Mouse (Mus musculus): ENCODE results near the gene Rnf31. TPM values are rescaled to one million over a fixed set of nuclear protein-coding genes. Genes with fewer than 3 reads are reported as not detected.

Rnf31 gene
- polyA plus RNA-seq, 1 experiment from 2014 or later = 9.5 TPM

DNA sequence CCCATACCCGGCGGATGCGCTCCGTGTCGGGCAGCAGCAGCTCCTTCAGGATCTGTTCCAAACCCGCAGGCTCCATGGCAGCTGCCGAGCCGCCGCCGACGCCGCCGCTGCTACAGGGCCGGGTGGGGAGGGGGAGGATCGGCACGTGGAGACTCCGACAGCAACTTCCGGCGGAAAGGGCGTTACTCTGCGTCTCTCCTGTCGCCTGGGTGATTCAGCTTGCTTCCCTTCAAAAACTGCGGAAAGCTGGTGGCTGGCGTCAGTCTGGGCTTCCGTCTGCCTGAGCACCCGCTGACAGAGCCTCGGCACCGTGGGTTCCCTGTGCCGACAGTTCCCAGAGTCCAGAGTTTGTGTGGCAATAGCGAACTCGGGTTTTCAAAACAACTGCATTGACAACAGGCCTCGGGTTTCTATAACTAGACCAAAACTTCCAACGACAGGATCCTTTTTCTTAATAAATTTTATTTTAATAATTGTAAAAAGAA is 44.1 kb downstream of the Rnf31 start, which contains the start of gene Ipo4:
Ipo4 (minus strand) TSS at position 435 of the 485 bp plus-strand sequence.
- WGBS = 2% methylated on average over 33 of the region's 33 CpGs
- H3K9ac ChIP-seq (ENCODE audit: low read length) = peak within 1 kb of the TSS; percentile 74
- ATAC-seq (ENCODE audit: low FRiP score, low TSS enrichment) = peak; percentile 88
- DNase-seq (ENCODE audit: low spot score) = peak; percentile 92
- peak within 1 kb of the TSS; percentile 71 for H3K27ac ChIP-seq (replicated peaks)
- H3K9me3 ChIP-seq (ENCODE audit: control insufficient read depth, low read length) = no peaks in the 10 kb centered on the region
- no peaks in the 10 kb centered on the region for H3K27me3 ChIP-seq (ENCODE audit: control insufficient read depth, insufficient read depth, low read length)
- H3K4me2 ChIP-seq (replicated peaks; ENCODE audit: low read depth) = peak within 1 kb of the TSS; percentile 97
- H3K4me1 ChIP-seq (replicated peaks; ENCODE audit: control insufficient read depth, insufficient read depth) = no peaks in the 10 kb centered on the region
- TF ChIP-seq EP300 (optimal IDR thresholded peaks at IDR 0.05) (no peak), CTCF (IDR thresholded peaks at IDR 0.05; ENCODE audit: low read depth) (no peak)
- peaks cover 24% of the 10 kb centered on the region for H3K36me3 ChIP-seq (ENCODE audit: control insufficient read depth, insufficient read depth, low read length)
- peak within 1 kb of the TSS; percentile 65 for H3K4me3 ChIP-seq (ENCODE audit: low read depth, low read length)

DNA sequence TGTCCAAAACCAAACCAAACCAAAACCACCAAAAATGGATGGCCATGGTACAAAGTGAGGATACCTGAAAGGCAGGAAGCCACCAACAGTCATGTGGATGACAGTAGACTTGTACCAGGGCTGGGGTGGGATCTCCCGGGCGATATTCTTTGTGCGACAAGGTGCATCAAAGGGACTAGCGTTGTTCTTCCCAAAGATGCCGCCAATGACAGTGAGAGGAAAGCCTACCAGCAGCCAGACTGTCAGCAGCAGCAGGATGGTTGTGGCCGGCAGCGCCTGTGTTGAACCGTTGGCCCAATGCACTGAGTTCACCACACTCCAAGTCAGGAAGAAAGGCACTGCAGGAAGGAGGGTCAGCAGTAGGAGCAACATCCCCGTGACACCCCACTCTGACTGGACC is 46.3 kb downstream of the Rnf31 start, which contains the start of gene Gm49378:
Gm49378 (minus strand) TSS at position 101 of the 400 bp plus-strand sequence.
- H3K9ac ChIP-seq (ENCODE audit: low read length) = no peak within 1 kb of the TSS
- no peaks in the 10 kb centered on the region; the same call in 1 of the 2 replicates for H3K4me1 ChIP-seq (replicated peaks; ENCODE audit: control insufficient read depth, insufficient read depth)
- no peak within 1 kb of the TSS for H3K4me2 ChIP-seq (replicated peaks; ENCODE audit: low read depth)
- WGBS = 92% methylated on average over 9 of the region's 9 CpGs
- TF ChIP-seq CTCF (IDR thresholded peaks at IDR 0.05; ENCODE audit: low read depth) = no peak
- H3K4me3 ChIP-seq (ENCODE audit: low read depth, low read length) = no peak within 1 kb of the TSS
- peaks cover 13% of the 10 kb centered on the region for H3K36me3 ChIP-seq (ENCODE audit: control insufficient read depth, insufficient read depth, low read length)
- no peak within 1 kb of the TSS for H3K27ac ChIP-seq (replicated peaks)
- no peaks in the 10 kb centered on the region for H3K27me3 ChIP-seq (ENCODE audit: control insufficient read depth, insufficient read depth, low read length)
- no peak for ATAC-seq (ENCODE audit: low FRiP score, low TSS enrichment)
- no peak for DNase-seq (ENCODE audit: low spot score)
- no peaks in the 10 kb centered on the region for H3K9me3 ChIP-seq (ENCODE audit: control insufficient read depth, low read length)

GRCm38 (mm10) chr14:55640816-55641215 is 49.3 kb downstream of the Rnf31 start:
- H3K4me1 ChIP-seq (replicated peaks; ENCODE audit: control insufficient read depth, insufficient read depth) = no peaks in the 10 kb centered on the region; the same call in none of the 2 replicates
- DNase-seq (ENCODE audit: low spot score) (no peak), ATAC-seq (ENCODE audit: low FRiP score, low TSS enrichment) (no peak)
- TF ChIP-seq EP300 (optimal IDR thresholded peaks at IDR 0.05) = no peak
- TF ChIP-seq CTCF (IDR thresholded peaks at IDR 0.05; ENCODE audit: low read depth) = no peak
- H3K9me3 ChIP-seq (ENCODE audit: control insufficient read depth, low read length) = no peaks in the 10 kb centered on the region
- H3K36me3 ChIP-seq (ENCODE audit: control insufficient read depth, insufficient read depth, low read length) = peaks cover 10% of the 10 kb centered on the region
- H3K9ac ChIP-seq (ENCODE audit: low read length) = no peak overlapping the region
- 96% methylated on average over 14 of the region's 14 CpGs for WGBS
- no peaks in the 10 kb centered on the region for H3K27me3 ChIP-seq (ENCODE audit: control insufficient read depth, insufficient read depth, low read length)
- H3K27ac ChIP-seq (replicated peaks) = no peak overlapping the region
- H3K4me2 ChIP-seq (replicated peaks; ENCODE audit: low read depth) = no peak overlapping the region
- H3K4me3 ChIP-seq (ENCODE audit: low read depth, low read length) = no peak overlapping the region

DNA sequence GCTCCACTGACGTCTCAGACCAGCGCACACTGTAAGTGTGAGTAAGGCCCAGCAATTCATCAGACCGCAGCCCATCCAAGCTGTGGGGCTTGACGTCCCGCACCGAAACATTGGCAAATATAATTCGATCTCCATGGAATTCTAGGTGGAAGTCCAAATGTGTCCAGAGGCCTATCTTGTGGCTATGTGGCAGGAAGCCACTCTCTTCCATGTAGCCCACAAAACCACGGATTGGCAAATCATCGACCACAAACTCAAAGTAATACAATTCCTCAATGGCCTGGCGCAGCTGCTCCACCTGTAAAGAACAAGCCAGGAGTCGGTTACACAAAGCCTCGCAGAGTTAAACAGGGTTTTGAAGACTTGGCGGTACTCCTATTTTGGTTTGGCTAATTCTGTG is 49.8 kb downstream of the Rnf31 start:
- no peaks in the 10 kb centered on the region for H3K27me3 ChIP-seq (ENCODE audit: control insufficient read depth, insufficient read depth, low read length)
- H3K36me3 ChIP-seq (ENCODE audit: control insufficient read depth, insufficient read depth, low read length) = peaks cover 10% of the 10 kb centered on the region
- no peaks in the 10 kb centered on the region; the same call in none of the 2 replicates for H3K4me1 ChIP-seq (replicated peaks; ENCODE audit: control insufficient read depth, insufficient read depth)
- WGBS = 94% methylated on average over 13 of the region's 13 CpGs
- DNase-seq (ENCODE audit: low spot score) (no peak), ATAC-seq (ENCODE audit: low FRiP score, low TSS enrichment) (no peak)
- H3K9ac ChIP-seq (ENCODE audit: low read length) = no peak overlapping the region
- no peaks in the 10 kb centered on the region for H3K9me3 ChIP-seq (ENCODE audit: control insufficient read depth, low read length)
- no peak overlapping the region for H3K27ac ChIP-seq (replicated peaks)
- TF ChIP-seq CTCF (IDR thresholded peaks at IDR 0.05; ENCODE audit: low read depth) (no peak), EP300 (optimal IDR thresholded peaks at IDR 0.05) (no peak)
- H3K4me3 ChIP-seq (ENCODE audit: low read depth, low read length) = no peak overlapping the region
- H3K4me2 ChIP-seq (replicated peaks; ENCODE audit: low read depth) = no peak overlapping the region

- no peak for TF ChIP-seq EP300 (optimal IDR thresholded peaks at IDR 0.05)
- no peak for TF ChIP-seq CTCF (IDR thresholded peaks at IDR 0.05; ENCODE audit: low read depth)
- 20% methylated on average over 8 of the region's 8 CpGs for WGBS
Measured at GRCm38 (mm10) chr14:55642679-55643059, 51.2 kb downstream of the Rnf31 start.

GRCm38 (mm10) chr14:55643060-55643907 is 51.8 kb downstream of the Rnf31 start, which contains the start of gene Tm9sf1:
TSS of gene Tm9sf1 (minus strand) at chr14:55643806.
- no peaks in the 10 kb centered on the region; the same call in none of the 2 replicates for H3K4me1 ChIP-seq (replicated peaks; ENCODE audit: control insufficient read depth, insufficient read depth)
- ATAC-seq (ENCODE audit: low FRiP score, low TSS enrichment) (peak; percentile 88), DNase-seq (ENCODE audit: low spot score) (peak; percentile 89)
- WGBS = under 1% methylated on average over 85 of the region's 89 CpGs
- H3K4me2 ChIP-seq (replicated peaks; ENCODE audit: low read depth) = peak within 1 kb of the TSS; percentile 78
- H3K4me3 ChIP-seq (ENCODE audit: low read depth, low read length) = peak within 1 kb of the TSS; percentile 88
- TF ChIP-seq EP300 (optimal IDR thresholded peaks at IDR 0.05) (peak; percentile 95), CTCF (IDR thresholded peaks at IDR 0.05; ENCODE audit: low read depth) (peak; percentile 25; the same call in 1 of the 2 replicates)
- H3K27ac ChIP-seq (replicated peaks) = peak within 1 kb of the TSS; percentile 96
- peaks cover 10% of the 10 kb centered on the region for H3K36me3 ChIP-seq (ENCODE audit: control insufficient read depth, insufficient read depth, low read length)
- peak within 1 kb of the TSS; percentile 94 for H3K9ac ChIP-seq (ENCODE audit: low read length)
- H3K9me3 ChIP-seq (ENCODE audit: control insufficient read depth, low read length) = no peaks in the 10 kb centered on the region
- H3K27me3 ChIP-seq (ENCODE audit: control insufficient read depth, insufficient read depth, low read length) = no peaks in the 10 kb centered on the region

More at GRCm38 (mm10) chr14:55642679-55643059, 51.2 kb downstream of the Rnf31 start:
- DNase-seq (ENCODE audit: low spot score) (no peak), ATAC-seq (ENCODE audit: low FRiP score, low TSS enrichment) (peak; percentile 31)
- Histone ChIP-seq H3K4me2 (replicated peaks; ENCODE audit: low read depth) (peak overlapping the region; percentile 78), H3K27me3 (ENCODE audit: control insufficient read depth, insufficient read depth, low read length) (no peaks in the 10 kb centered on the region), H3K36me3 (ENCODE audit: control insufficient read depth, insufficient read depth, low read length) (peaks cover 10% of the 10 kb centered on the region), H3K4me1 (replicated peaks; ENCODE audit: control insufficient read depth, insufficient read depth) (no peaks in the 10 kb centered on the region; the same call in none of the 2 replicates), H3K9ac (ENCODE audit: low read length) (peak overlapping the region; percentile 94), H3K9me3 (ENCODE audit: control insufficient read depth, low read length) (no peaks in the 10 kb centered on the region), H3K4me3 (ENCODE audit: low read depth, low read length) (peak overlapping the region; percentile 88), H3K27ac (replicated peaks) (peak overlapping the region; percentile 96)

Measured in stomach, postnatal 0 days (tissue).